Mouse (Mus musculus) hindbrain, embryonic 10.5 days (tissue): ENCODE measurements around the gene Slc39a7. TPM values are rescaled to one million over a fixed set of nuclear protein-coding genes. Genes with fewer than 3 reads are reported as not detected.
"Not testable (repeated sequence)": the region's sequence is repeated elsewhere in the genome, so short reads cannot be mapped to it uniquely, and the experiment has no call there.

Experiments used
- DNase-seq: peaks from one replicate; pipeline ENCODE4 v3.0.0-alpha.2; 2017; ENCODE audit warnings: low spot score
- H3K27ac ChIP-seq: fragments of 300-500 bp; sonication (generic); 2 replicates; pipeline ENCODE4 v1.5.1; 2016; ENCODE audit warnings: mild to moderate bottlenecking, moderate library complexity
- H3K27me3 ChIP-seq: fragments of 300-500 bp; sonication (generic); 2 replicates; pipeline ENCODE4 v1.6.1; 2016; ENCODE audit warnings: mild to moderate bottlenecking; ENCODE audit not compliant: poor library complexity, insufficient read depth, severe bottlenecking
- H3K36me3 ChIP-seq: fragments of 300-500 bp; sonication (generic); 2 replicates; pipeline ENCODE4 v1.6.1; 2016; ENCODE audit warnings: mild to moderate bottlenecking, moderate library complexity
- H3K4me1 ChIP-seq: fragments of 300-500 bp; sonication (generic); replicated peaks from 2 replicates; pipeline ENCODE4 v1.6.1; 2016; ENCODE audit warnings: mild to moderate bottlenecking
- H3K4me3 ChIP-seq: fragments of 300-500 bp; sonication (generic); 2 replicates; pipeline ENCODE4 v1.5.1; 2016; ENCODE audit warnings: mild to moderate bottlenecking, moderate library complexity
- H3K9me3 ChIP-seq: fragments of 300-500 bp; sonication (generic); 2 replicates; pipeline ENCODE4 v1.6.1; 2016; ENCODE audit warnings: mild to moderate bottlenecking, moderate library complexity
- WGBS: fragments of 180-500 bp; shearing (Covaris S2); methylation state at CpG from one replicate; pipeline ENCODE4 v1.1.7; 2016; 5-methylcytosine and 5-hydroxymethylcytosine counted together
- polyA plus RNA-seq: library from polyadenylated mRNA; unstranded; fragments of >200 nt; fragmentation: Nextera tagmentation; extraction: Ambion mirVana; gene quantifications from 2 replicates; pipeline ENCODE4 v1.2.1, GENCODE M21; 2016

Gene Slc39a7
- polyA plus RNA-seq, 1 experiment from 2014 or later: 188 TPM

- DNase-seq: no peak
- Histone ChIP-seq H3K36me3 (peaks cover 43% of the 10 kb centered on the region), H3K4me1 (no peaks in the 10 kb centered on the region), H3K9me3 (peaks cover 18% of the 10 kb centered on the region), H3K4me3 (no peak overlapping the region), H3K27me3 (no peaks in the 10 kb centered on the region), H3K27ac (no peak overlapping the region)
- WGBS: 94% methylated on average over 8 of the region's 8 CpGs
Measured at GRCm38 (mm10) chr17:34013436-34013835, 18.0 kb downstream of the Slc39a7 start.

GRCm38 (mm10) chr17:34010156-34010555 lies 21.3 kb downstream of the Slc39a7 start:
- H3K27ac ChIP-seq: no peak overlapping the region
- WGBS: 71% methylated on average over 5 of the region's 5 CpGs
- H3K9me3 ChIP-seq: peaks cover 13% of the 10 kb centered on the region
- 0 out of 2 replicates have a peak, but pooled peaks cover 4% of the 10 kb centered on the region for H3K27me3 ChIP-seq
- no peak overlapping the region for H3K4me3 ChIP-seq
- peaks cover 21% of the 10 kb centered on the region for H3K36me3 ChIP-seq
- DNase-seq: no peak
- no peaks in the 10 kb centered on the region for H3K4me1 ChIP-seq

- Histone ChIP-seq H3K4me1 (0 out of 2 replicates have a peak, but pooled peaks cover 2% of the 10 kb centered on the region), H3K27me3 (peaks cover 13% of the 10 kb centered on the region), H3K36me3 (no peaks in the 10 kb centered on the region), H3K27ac (no peak overlapping the region), H3K4me3 (no peak overlapping the region), H3K9me3 (0 out of 2 replicates have a peak, but pooled peaks cover 3% of the 10 kb centered on the region)
- WGBS: 65% methylated on average over 2 of the region's 2 CpGs
- DNase-seq: no peak
Measured at GRCm38 (mm10) chr17:34006570-34006969, 24.9 kb downstream of the Slc39a7 start.

DNA sequence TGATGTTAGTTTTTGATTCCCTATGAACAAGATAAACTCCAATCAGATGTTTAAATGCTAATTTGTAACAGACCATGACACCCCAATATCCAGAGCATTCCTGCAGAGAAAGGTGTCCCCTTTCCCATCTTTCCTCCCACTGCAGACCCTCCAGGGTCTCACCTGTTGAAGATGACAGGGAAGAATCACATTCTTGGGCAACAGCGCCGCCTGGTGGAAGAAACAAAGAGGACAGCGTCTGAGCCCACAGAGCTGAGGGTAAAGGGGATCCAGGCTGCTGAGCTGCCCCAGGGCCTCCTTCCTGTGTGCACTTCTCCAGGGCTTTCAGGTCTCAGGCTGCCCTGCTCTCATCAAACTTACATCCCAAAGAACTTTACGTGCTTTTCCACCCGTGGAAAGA lies 28.1 kb downstream of the Slc39a7 start:
- no peaks in the 10 kb centered on the region for H3K36me3 ChIP-seq
- 6% methylated on average over 5 of the region's 5 CpGs for WGBS
- peaks cover 45% of the 10 kb centered on the region for H3K27me3 ChIP-seq
- peaks cover 19% of the 10 kb centered on the region for H3K4me1 ChIP-seq
- H3K9me3 ChIP-seq: 0 out of 2 replicates have a peak, but pooled peaks cover 3% of the 10 kb centered on the region
- peak; percentile 68 for DNase-seq
- no peak overlapping the region for H3K27ac ChIP-seq
- no peak overlapping the region for H3K4me3 ChIP-seq

GRCm38 (mm10) chr17:34000796-34001195 lies 30.7 kb downstream of the Slc39a7 start:
- Histone ChIP-seq H3K27me3 (peaks cover 60% of the 10 kb centered on the region), H3K4me1 (peaks cover 19% of the 10 kb centered on the region), H3K4me3 (peak overlapping the region; percentile 74; the same call in 1 of the 2 replicates)
- not testable (repeated sequence) for H3K27ac ChIP-seq, H3K9me3 ChIP-seq, DNase-seq, H3K36me3 ChIP-seq
- 70% methylated on average over 2 of the region's 2 CpGs for WGBS

DNA sequence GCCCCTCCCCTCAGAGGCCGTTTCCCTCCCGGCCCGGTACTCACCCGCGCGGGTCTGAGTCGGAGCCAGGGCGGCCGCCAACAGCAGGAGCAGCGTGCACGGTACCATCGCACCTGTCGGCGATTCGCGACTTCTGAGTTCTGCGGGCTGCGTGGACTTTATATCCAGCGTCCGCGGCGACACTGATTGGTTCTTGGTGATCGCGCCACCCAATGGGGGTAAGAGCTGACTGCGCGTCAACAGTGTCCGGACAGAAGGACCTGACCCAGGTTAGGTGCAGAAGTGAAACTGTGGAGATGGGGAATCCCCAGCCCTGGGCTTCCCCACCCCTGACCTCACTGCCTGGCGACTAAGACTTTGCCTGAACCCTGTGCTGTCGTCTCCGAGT lies 31.3 kb downstream of the Slc39a7 start, which contains the start of gene H2-K1:
TSS of gene H2-K1 (minus strand) at position 198 of the 388 bp plus-strand sequence.
- no peaks in the 10 kb centered on the region for H3K9me3 ChIP-seq
- peaks cover 57% of the 10 kb centered on the region for H3K27me3 ChIP-seq
- peak within 1 kb of the TSS; percentile 74 for H3K4me3 ChIP-seq
- H3K4me1 ChIP-seq: peaks cover 19% of the 10 kb centered on the region
- under 1% methylated on average over 30 of the region's 30 CpGs for WGBS
- no peaks in the 10 kb centered on the region for H3K36me3 ChIP-seq
- peak; percentile 66 for DNase-seq
- peak within 1 kb of the TSS; percentile 84 for H3K27ac ChIP-seq

GRCm38 (mm10) chr17:33999341-34000149 lies 31.9 kb downstream of the Slc39a7 start:
- peaks cover 57% of the 10 kb centered on the region for H3K27me3 ChIP-seq
- WGBS: 2% methylated on average over 87 of the region's 87 CpGs

GRCm38 (mm10) chr17:33998697-33999096 lies 32.8 kb downstream of the Slc39a7 start:
- H3K27ac ChIP-seq, DNase-seq, H3K36me3 ChIP-seq, H3K4me3 ChIP-seq, H3K9me3 ChIP-seq: not testable (repeated sequence)
- Histone ChIP-seq H3K27me3 (peaks cover 57% of the 10 kb centered on the region), H3K4me1 (peaks cover 18% of the 10 kb centered on the region)
- 57% methylated on average over 5 of the region's 5 CpGs for WGBS

More at GRCm38 (mm10) chr17:33999341-34000149, 31.9 kb downstream of the Slc39a7 start:
- Histone ChIP-seq H3K36me3 (no peaks in the 10 kb centered on the region), H3K27ac (peak overlapping the region; percentile 84), H3K9me3 (no peaks in the 10 kb centered on the region), H3K4me3 (peak overlapping the region; percentile 74), H3K4me1 (peaks cover 19% of the 10 kb centered on the region)
- peak; percentile 43 for DNase-seq

- not testable (repeated sequence) for H3K27ac ChIP-seq, DNase-seq, H3K9me3 ChIP-seq, H3K36me3 ChIP-seq, H3K4me3 ChIP-seq
- WGBS: 91% methylated on average over 2 of the region's 2 CpGs
- Histone ChIP-seq H3K4me1 (peaks cover 17% of the 10 kb centered on the region), H3K27me3 (peaks cover 52% of the 10 kb centered on the region)
Measured at GRCm38 (mm10) chr17:33997025-33997424, 34.5 kb downstream of the Slc39a7 start.

- Histone ChIP-seq H3K36me3 (no peaks in the 10 kb centered on the region), H3K27me3 (peaks cover 38% of the 10 kb centered on the region), H3K4me1 (peaks cover 17% of the 10 kb centered on the region), H3K9me3 (no peaks in the 10 kb centered on the region), H3K4me3 (no peak overlapping the region), H3K27ac (no peak overlapping the region)
- DNase-seq: no peak
- 73% methylated on average over 3 of the region's 3 CpGs for WGBS
Measured at GRCm38 (mm10) chr17:33995651-33996050, 35.8 kb downstream of the Slc39a7 start.

GRCm38 (mm10) chr17:33994959-33995358 lies 36.5 kb downstream of the Slc39a7 start:
- DNase-seq: no peak
- Histone ChIP-seq H3K4me3 (no peak overlapping the region), H3K36me3 (no peaks in the 10 kb centered on the region), H3K9me3 (no peaks in the 10 kb centered on the region), H3K4me1 (peaks cover 10% of the 10 kb centered on the region), H3K27me3 (peaks cover 31% of the 10 kb centered on the region), H3K27ac (no peak overlapping the region)
- WGBS: 90% methylated on average over 8 of the region's 8 CpGs

DNA sequence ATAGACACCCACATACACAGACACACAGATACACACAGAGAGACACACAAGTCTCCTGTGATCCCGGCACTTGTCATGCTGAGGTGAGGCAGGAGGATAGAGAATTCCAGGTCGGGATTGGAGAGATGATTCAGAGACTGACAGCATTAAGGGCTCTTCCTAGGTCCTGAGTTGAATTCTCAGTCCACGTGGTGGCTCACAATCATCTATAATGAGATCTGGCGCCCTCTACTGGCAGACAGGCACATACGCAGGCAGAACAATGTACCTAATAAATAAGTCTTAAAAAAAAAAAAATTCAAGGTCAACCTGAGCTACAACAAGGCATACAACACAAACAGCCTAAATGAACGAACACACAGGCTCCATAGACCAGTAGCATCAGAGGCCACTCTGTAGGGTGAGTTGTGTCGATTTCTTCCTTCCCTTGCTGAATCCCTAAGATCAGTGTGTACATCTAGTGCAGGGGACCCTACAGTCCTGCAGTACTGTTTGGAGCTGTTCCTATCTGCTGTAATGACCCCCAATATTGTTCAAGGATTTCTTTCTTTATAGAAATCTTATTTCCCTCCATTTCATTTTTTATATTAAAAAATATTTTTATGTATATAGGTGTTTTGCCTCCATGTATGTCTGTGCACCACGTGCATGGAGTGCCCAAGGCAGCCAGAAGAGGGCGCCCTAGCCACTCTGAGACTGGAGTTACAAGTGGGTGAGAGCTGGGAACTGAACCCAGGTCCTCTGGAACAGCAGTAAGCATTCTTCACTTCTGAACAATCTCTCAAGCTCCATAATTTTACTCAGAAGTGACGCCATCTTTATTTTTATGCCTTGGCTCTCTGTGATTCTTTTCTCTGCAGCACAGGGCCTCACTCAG lies 39.5 kb downstream of the Slc39a7 start:
- H3K27ac ChIP-seq: no peak overlapping the region
- H3K4me1 ChIP-seq: no peaks in the 10 kb centered on the region
- H3K27me3 ChIP-seq: peaks cover 6% of the 10 kb centered on the region
- WGBS: 32% methylated on average over 10 of the region's 10 CpGs
- no peaks in the 10 kb centered on the region for H3K9me3 ChIP-seq
- no peak overlapping the region for H3K4me3 ChIP-seq
- no peaks in the 10 kb centered on the region for H3K36me3 ChIP-seq
- peak; percentile 65 for DNase-seq
